Mouse (Mus musculus) kidney, adult 2 months (tissue): ENCODE data around the gene Dhx15. TPM values are rescaled to one million over a fixed set of nuclear protein-coding genes. Genes with fewer than 3 reads are reported as not detected.
"Not testable (repeated sequence)": the region's sequence is repeated elsewhere in the genome, so short reads cannot be mapped to it uniquely, and the experiment has no call there.

Experiments
- DNase-seq: peaks from one replicate; pipeline ENCODE4 v3.0.0; 2021
- H3K27ac ChIP-seq: fragments of 200-500 bp; 2 replicates; pipeline ENCODE4 v1.5.1; 2012; ENCODE audit warnings: low read depth, low read length, control low read depth, inconsistent platforms; ENCODE audit not compliant: insufficient read depth
- H3K27me3 ChIP-seq: fragments of 200-500 bp; replicated peaks from 2 replicates; pipeline ENCODE4 v1.6.1; 2012; ENCODE audit warnings: mild to moderate bottlenecking, moderate library complexity, low read length, inconsistent platforms; ENCODE audit not compliant: control insufficient read depth, insufficient read depth
- H3K36me3 ChIP-seq: fragments of 200-500 bp; 2 replicates; pipeline ENCODE4 v1.6.1; 2012; ENCODE audit warnings: mild to moderate bottlenecking, moderate library complexity, low read length, inconsistent platforms; ENCODE audit not compliant: control insufficient read depth, insufficient read depth
- H3K4me1 ChIP-seq: fragments of 200-500 bp; 2 replicates; pipeline ENCODE4 v1.6.1; 2011; ENCODE audit warnings: low read length; ENCODE audit not compliant: control insufficient read depth, insufficient read depth
- H3K4me3 ChIP-seq: fragments of 200-500 bp; 2 replicates; pipeline ENCODE4 v1.5.1; 2011; ENCODE audit warnings: mild to moderate bottlenecking, low read depth, low read length, control low read depth; ENCODE audit not compliant: insufficient read depth
- CTCF ChIP-seq: fragments of 200-500 bp; conservative IDR thresholded peaks from 2 replicates; pipeline ENCODE4 v1.5.1; 2011; ENCODE audit warnings: low read depth, mild to moderate bottlenecking, control low read depth, low read length, moderate library complexity, mixed read lengths; ENCODE audit not compliant: insufficient read depth, insufficient read length
- POLR2A ChIP-seq: fragments of 200-500 bp; IDR thresholded peaks from one replicate; pipeline ENCODE4 v1.6.1; 2011; ENCODE audit warnings: low read depth, low read length, control low read depth
- WGBS: fragments of 180-500 bp; shearing (Covaris S2); methylation state at CpG from one replicate; pipeline ENCODE4 v1.1.7; 2018; 5-methylcytosine and 5-hydroxymethylcytosine counted together
- polyA plus RNA-seq: library from polyadenylated mRNA; depleted of rRNA; stranded (reverse); fragments of >200 nt; gene quantifications from 2 replicates; pipeline ENCODE4 v1.2.3, GENCODE M21; 2012; rRNA removed

Gene Dhx15
- polyA plus RNA-seq: 31.2 and 39.2 TPM in 2 replicates

DNA sequence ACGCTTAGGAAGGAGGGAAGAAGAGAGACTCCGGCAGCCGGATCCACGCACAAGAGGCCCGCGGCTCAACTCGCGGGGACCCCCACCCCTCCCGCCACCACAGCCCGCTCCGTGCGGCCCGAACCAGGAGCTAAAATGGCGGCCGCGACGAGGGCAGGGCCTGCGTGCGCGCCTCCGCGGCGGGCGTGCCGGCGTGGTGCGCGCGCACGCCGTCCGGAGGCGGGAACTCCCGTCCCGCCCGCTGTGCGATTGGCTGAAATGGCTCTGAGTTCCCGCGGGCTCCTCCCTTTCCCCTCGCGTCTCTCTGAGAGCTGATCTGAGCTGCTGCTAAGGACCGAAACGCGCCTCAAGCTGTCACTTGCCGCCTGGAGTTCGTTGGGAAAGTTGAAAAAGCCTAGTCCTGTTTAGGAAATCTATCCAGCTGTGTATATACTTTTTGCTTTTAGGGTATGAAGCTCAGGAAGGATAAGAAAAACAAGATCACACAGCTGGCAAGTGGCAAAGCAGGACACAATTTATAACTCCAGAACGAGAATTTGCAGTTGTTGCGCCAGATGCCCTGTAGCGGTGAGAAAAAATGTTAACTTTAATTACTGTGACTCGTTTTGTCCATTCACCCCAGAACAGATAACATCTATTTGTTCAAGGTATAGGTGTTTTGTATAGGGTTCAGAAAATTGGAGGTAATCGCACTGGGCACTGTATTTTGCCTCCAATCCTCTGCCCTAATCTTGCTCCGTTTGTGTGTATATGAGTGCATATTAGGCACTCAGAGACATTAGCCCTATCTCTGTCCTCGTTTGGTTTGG lies at the start of gene Dhx15:
Gene Dhx15, minus strand, starts transcription at position 144 of the 809 bp plus-strand sequence.
- Histone ChIP-seq H3K36me3 (no peaks in the 10 kb centered on the region), H3K4me1 (peaks cover 16% of the 10 kb centered on the region), H3K4me3 (peak within 1 kb of the TSS; percentile 89), H3K27me3 (no peaks in the 10 kb centered on the region), H3K27ac (peak within 1 kb of the TSS; percentile 90)
- under 1% methylated on average over 53 of the region's 53 CpGs for WGBS
- DNase-seq: peak; percentile 97
- TF ChIP-seq POLR2A (peak; percentile 10), CTCF (no peak)

DNA sequence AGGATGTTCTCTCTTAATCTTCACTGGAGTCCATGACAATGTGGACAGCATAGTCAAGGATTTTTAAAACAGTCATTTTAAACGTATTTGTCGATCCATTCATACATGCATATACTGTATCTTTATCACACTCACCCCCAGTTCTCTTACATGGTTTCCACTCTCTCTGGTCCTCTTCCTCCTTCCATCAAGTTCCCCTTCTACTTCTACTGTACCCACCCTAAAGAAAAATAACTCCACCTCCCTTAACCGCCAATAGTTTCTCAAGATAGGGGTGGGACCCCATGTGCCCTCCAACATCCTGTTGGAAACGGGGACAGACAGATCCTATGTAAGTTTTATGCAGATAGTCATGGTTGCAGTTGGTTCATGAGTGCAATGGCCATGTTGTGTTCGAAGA lies 48.6 kb upstream of the Dhx15 start:
- WGBS: 92% methylated on average over 5 of the region's 5 CpGs
- no peak for DNase-seq
- no peaks in the 10 kb centered on the region for H3K4me1 ChIP-seq
- no peaks in the 10 kb centered on the region for H3K27me3 ChIP-seq
- no peak overlapping the region for H3K4me3 ChIP-seq
- no peak overlapping the region for H3K27ac ChIP-seq
- no peak for TF ChIP-seq CTCF
- TF ChIP-seq POLR2A: no peak
- H3K36me3 ChIP-seq: no peaks in the 10 kb centered on the region

DNA sequence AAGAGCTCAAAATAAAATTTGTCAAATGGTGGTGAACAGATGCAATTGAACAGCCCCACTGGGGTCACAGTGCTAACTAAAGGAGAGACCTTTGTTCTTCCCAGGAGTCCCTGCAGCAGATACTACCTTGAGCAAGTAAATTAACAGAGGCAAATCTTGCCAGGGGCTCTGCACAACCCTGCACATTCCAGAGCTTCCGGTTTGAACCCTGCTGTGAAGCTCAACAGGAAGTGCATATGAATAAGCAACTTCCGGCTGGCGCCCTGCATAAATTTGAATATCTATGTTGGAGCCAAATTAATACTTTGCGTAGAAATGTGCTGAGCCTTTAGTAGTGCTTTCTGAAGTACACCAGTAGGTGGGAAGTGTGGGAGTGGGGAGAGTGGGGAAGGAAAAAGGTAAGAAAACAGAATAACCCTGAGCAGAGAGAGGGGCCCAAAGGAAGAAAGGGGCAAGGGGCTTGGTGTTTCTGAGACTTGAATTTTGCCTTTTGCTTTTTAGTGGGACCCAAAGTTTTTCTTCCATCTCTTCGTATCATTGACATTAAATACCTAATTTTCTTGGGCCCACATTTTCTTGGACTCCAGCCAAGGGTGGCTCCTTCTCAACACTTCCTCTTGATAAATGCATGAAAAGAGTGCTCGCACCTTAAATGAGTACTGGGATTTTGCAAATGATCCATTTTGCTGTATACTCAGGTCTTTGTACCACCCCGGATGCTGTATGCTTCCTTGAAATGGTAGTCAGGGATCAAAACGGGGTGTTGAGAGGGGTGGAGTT lies 47.8 kb upstream of the Dhx15 start:
- 67% methylated on average over 8 of the region's 8 CpGs for WGBS

DNA sequence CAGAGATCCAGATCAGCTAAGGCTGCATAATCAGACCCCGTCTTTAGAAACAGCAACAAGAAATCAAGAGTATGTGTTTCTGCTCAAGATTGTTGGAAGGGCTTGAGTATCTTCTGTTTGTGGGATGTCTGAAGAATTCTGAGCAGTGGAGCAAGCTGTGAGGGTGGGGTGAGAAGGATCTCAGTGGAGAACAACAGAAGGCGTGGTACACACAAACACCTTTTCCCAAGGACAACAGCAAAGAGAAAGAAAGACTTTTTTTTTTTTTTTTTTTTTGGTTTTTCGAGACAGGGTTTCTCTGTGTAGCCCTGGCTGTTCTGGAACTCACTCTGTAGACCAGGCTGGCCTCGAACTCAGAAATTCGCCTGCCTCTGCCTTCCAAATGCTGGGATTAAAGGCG lies 46.3 kb upstream of the Dhx15 start:
- WGBS: 91% methylated on average over 6 of the region's 6 CpGs
- not testable (repeated sequence) for DNase-seq, H3K27me3 ChIP-seq, H3K4me1 ChIP-seq, H3K27ac ChIP-seq, H3K4me3 ChIP-seq, H3K36me3 ChIP-seq

More for the DNA sequence above, 47.8 kb upstream of the Dhx15 start:
- Histone ChIP-seq H3K4me3 (no peak overlapping the region), H3K27ac (no peak overlapping the region), H3K4me1 (no peaks in the 10 kb centered on the region), H3K36me3 (no peaks in the 10 kb centered on the region), H3K27me3 (no peaks in the 10 kb centered on the region)
- peak; percentile 23 for DNase-seq
- TF ChIP-seq CTCF (no peak), POLR2A (no peak)

DNA sequence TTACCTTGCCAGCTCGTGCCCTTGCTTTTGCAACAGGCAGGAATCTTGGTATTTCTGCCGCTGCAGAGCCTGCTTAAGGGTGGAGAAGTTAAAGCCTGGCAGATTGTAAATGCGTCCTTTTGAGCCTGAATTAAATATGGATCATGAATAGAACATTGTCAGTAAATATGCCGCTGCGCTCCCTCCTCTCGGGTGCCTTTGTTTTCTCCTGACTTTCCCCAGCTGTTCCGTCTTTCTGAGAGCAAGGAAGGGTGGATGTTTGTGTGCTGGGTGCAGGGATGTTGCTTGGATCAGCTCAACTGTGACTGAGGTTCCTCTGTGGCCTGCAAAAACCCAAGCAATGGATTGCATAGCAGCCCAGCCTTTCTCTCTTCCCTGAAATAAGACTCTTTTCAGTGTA lies 44.3 kb upstream of the Dhx15 start:
- Histone ChIP-seq H3K27ac (no peak overlapping the region), H3K36me3 (no peaks in the 10 kb centered on the region), H3K4me3 (no peak overlapping the region), H3K4me1 (no peaks in the 10 kb centered on the region), H3K27me3 (no peaks in the 10 kb centered on the region)
- TF ChIP-seq CTCF (no peak), POLR2A (no peak)
- WGBS: 72% methylated on average over 7 of the region's 7 CpGs
- DNase-seq: no peak

DNA sequence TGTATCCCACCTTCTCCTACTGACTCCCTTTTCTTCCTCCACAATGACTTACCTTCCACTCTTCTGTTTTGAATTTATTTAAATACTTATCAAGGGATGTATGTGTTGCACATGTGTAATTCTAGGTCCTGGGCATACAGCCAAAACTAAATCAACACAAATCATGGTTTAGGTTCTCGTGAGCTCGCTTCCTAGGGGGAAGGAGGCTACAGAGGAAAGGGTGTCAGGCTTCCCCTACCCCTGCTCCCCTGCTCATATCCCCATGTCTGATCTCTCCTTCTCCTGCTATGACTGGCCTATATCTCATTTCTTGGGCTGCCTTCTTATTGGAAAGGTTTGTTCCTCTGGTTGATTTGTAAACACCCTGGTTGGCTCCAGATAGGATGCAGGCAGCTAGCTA lies 43.6 kb upstream of the Dhx15 start:
- no peaks in the 10 kb centered on the region for H3K36me3 ChIP-seq
- DNase-seq: no peak
- WGBS: 70% methylated on average over 2 of the region's 2 CpGs
- no peak for TF ChIP-seq CTCF
- no peak for TF ChIP-seq POLR2A
- H3K27ac ChIP-seq: no peak overlapping the region
- no peaks in the 10 kb centered on the region for H3K27me3 ChIP-seq
- no peak overlapping the region for H3K4me3 ChIP-seq
- no peaks in the 10 kb centered on the region for H3K4me1 ChIP-seq

DNA sequence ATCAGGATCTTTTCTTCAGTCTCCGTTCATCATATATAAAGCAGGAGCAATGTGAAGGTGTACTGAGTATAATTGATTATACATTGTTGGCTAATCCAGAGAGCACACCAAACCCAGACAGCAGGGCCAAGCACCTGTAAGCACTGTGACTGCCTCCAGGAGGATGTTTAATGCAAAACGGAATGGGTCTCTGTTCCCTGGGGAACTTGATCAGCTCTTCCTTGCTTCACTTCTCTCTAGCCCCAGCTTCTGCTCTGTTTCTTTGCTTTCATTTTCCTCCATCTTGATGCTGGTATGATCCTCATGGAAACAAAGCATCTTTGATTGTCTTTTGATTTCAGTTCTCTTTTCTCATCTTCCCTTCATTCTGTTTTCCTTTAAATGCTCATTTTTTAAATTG lies 42.3 kb upstream of the Dhx15 start:
- Histone ChIP-seq H3K36me3 (no peaks in the 10 kb centered on the region), H3K27me3 (no peaks in the 10 kb centered on the region)

More for the DNA sequence above, 42.3 kb upstream of the Dhx15 start:
- Histone ChIP-seq H3K4me1 (no peaks in the 10 kb centered on the region), H3K4me3 (no peak overlapping the region), H3K27ac (no peak overlapping the region)
- DNase-seq: no peak
- 55% methylated on average over 2 of the region's 2 CpGs for WGBS
- no peak for TF ChIP-seq POLR2A
- TF ChIP-seq CTCF: no peak
